Comparison of ENCODE assay signal across 15 mouse cellular contexts in the genomic region with DNA sequence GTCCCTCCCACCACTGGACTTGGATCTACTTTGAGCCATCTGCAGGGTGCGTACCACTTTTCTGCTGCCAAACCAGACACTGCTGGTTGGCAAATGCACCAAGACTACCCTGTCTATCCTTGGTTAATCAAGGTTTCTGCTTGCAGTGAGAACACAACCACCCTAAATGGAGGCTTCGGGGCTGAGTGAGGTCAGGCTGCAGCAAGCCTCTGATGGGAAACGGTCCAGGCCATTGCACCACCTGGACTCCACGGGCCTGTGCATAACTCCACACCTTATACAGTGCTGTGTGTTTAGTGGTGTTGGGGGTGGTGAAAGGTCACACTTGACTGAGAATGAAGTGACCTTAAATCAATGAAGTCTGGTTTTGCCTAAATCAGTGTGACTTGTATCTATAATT. TPM values are rescaled to one million over a fixed set of nuclear protein-coding genes. Genes with fewer than 3 reads are reported as not detected.
DNase-seq lines count a peak whose midpoint lies in the region; ATAC-seq and TF ChIP-seq lines count a peak whose summit lies in the region.
"Had no signal": no experiment of that assay in that cellular context is flagged by ENCODE, and none has a peak within 500 bp of the region (broad histone marks: within the 10 kb centered on the region; RNA-seq: fewer than 3 reads in every experiment).

No protein-coding gene starts in this region.

- H3K79me2 ChIP-seq in liver, adult 2 months (ENCODE audit: control insufficient read depth, insufficient read depth, low read length): peaks cover 32% of the 10 kb centered on the region; the same call in 1 of the 2 replicates
- H3K79me2 ChIP-seq in myocyte (ENCODE audit: control insufficient read depth, insufficient read depth): peaks cover 31% of the 10 kb centered on the region

- 86% methylated on average over 4 of the region's 4 CpGs for WGBS in heart, embryonic 10.5 days
- WGBS in liver, adult 2 months: 23% methylated on average over 4 of the region's 4 CpGs
- 84% methylated on average over 4 of the region's 4 CpGs for WGBS in liver, embryonic 11.5 days

- H3K4me3 ChIP-seq in heart, embryonic 10.5 days: peak overlapping the region; percentile 35; the same call in 1 of the 2 replicates
- H3K4me3 ChIP-seq in liver, adult 2 months (ENCODE audit: insufficient read depth, low read depth, low read length): no peak overlapping the region
- H3K4me3 ChIP-seq in liver, embryonic 11.5 days (ENCODE audit: low read depth, low read length): no peak overlapping the region
- no peak overlapping the region for H3K4me3 ChIP-seq in myocyte
- H3K4me3 ChIP-seq: forebrain, embryonic 10.5 days; hindbrain, embryonic 13.5 days; intestine, embryonic 15.5 days; liver, embryonic 13.5 days; midbrain, embryonic 12.5 days had no signal

- 0 out of 2 replicates have a peak overlapping the region, but pooled peaks have one; percentile 36 for H3K27ac ChIP-seq in heart, embryonic 10.5 days
- H3K27ac ChIP-seq in liver, adult 2 months (replicated peaks; ENCODE audit: insufficient read depth, low read depth, low read length): no peak overlapping the region
- no peak overlapping the region for H3K27ac ChIP-seq in liver, embryonic 11.5 days (ENCODE audit: low read depth, low read length)
- H3K27ac ChIP-seq: intestine, embryonic 15.5 days; liver, embryonic 13.5 days had no signal

- no peak overlapping the region for H3K9ac ChIP-seq in liver, adult 2 months (ENCODE audit: low read depth, low read length)
- no peak overlapping the region for H3K9ac ChIP-seq in liver, embryonic 11.5 days (ENCODE audit: low read depth, low read length)
- H3K9ac ChIP-seq: hindbrain, embryonic 13.5 days; intestine, embryonic 15.5 days; liver, embryonic 13.5 days; midbrain, embryonic 12.5 days had no signal

- H3ac ChIP-seq in myocyte (ENCODE audit: control insufficient read depth, insufficient read length): no peak overlapping the region

- peak; percentile 51 for DNase-seq in adrenal gland, postnatal 14 days
- no peak for DNase-seq in adrenal gland, postnatal 25 days
- DNase-seq in heart, embryonic 10.5 days (ENCODE audit: low spot score): no peak
- DNase-seq in heart, adult 9 months (ENCODE audit: low spot score in 2 of 2): no peak
- DNase-seq in liver, adult 2 months (ENCODE audit: extremely low read depth, low read depth, low spot score): peak; percentile 65
- no peak for DNase-seq in liver, embryonic 11.5 days (ENCODE audit: low spot score)
- DNase-seq in Muller cell, postnatal 12 days (ENCODE audit: inconsistent ontology term): no peak
- DNase-seq: cerebellum, adult 9-10 months; liver, embryonic 13.5 days had no signal

- H3K4me1 ChIP-seq in heart, embryonic 10.5 days: peaks cover 83% of the 10 kb centered on the region
- H3K4me1 ChIP-seq in liver, adult 2 months (ENCODE audit: control insufficient read depth, insufficient read depth, low read length): peaks cover 49% of the 10 kb centered on the region
- H3K4me1 ChIP-seq in liver, embryonic 11.5 days (replicated peaks; ENCODE audit: control insufficient read depth, insufficient read depth, low read length): peaks cover 45% of the 10 kb centered on the region

- H3K36me3 ChIP-seq in heart, embryonic 10.5 days: peaks cover 2% of the 10 kb centered on the region; the same call in 1 of the 2 replicates
- no peaks in the 10 kb centered on the region for H3K36me3 ChIP-seq in liver, adult 2 months (ENCODE audit: control insufficient read depth, insufficient read depth, low read length)
- no peaks in the 10 kb centered on the region; the same call in 1 of the 2 replicates for H3K36me3 ChIP-seq in liver, embryonic 11.5 days (ENCODE audit: control insufficient read depth, insufficient read depth, low read length)
- H3K36me3 ChIP-seq in myocyte (ENCODE audit: control insufficient read depth, insufficient read depth): no peaks in the 10 kb centered on the region
- H3K36me3 ChIP-seq: hindbrain, embryonic 13.5 days; intestine, embryonic 15.5 days; liver, embryonic 13.5 days; midbrain, embryonic 12.5 days had no signal

- TF ChIP-seq POLR2A in liver, adult 2 months (IDR thresholded peaks at IDR 0.05; ENCODE audit: extremely low read depth, insufficient read depth, low read length): no peak
- TF ChIP-seq POLR2A in myocyte (IDR thresholded peaks at IDR 0.05; ENCODE audit: insufficient read length, low read depth): no peak

- ATAC-seq in liver, embryonic 11.5 days (replicated peaks; ENCODE audit: low FRiP score): no peak
- ATAC-seq: Patski had no signal

- H3K9me3 ChIP-seq in heart, embryonic 10.5 days: no peaks in the 10 kb centered on the region
- H3K9me3 ChIP-seq in liver, embryonic 11.5 days (ENCODE audit: control insufficient read depth, low read length): no peaks in the 10 kb centered on the region
- H3K9me3 ChIP-seq: forebrain, embryonic 10.5 days; hindbrain, embryonic 13.5 days; intestine, embryonic 15.5 days; liver, embryonic 13.5 days; midbrain, embryonic 12.5 days had no signal

- no peaks in the 10 kb centered on the region for H3K27me3 ChIP-seq in heart, embryonic 10.5 days (ENCODE audit: insufficient read depth, poor library complexity, severe bottlenecking)
- no peaks in the 10 kb centered on the region for H3K27me3 ChIP-seq in liver, adult 2 months (ENCODE audit: control insufficient read depth, insufficient read depth, low read length)
- no peaks in the 10 kb centered on the region for H3K27me3 ChIP-seq in liver, embryonic 11.5 days (replicated peaks; ENCODE audit: control insufficient read depth, insufficient read depth, low read length)
- H3K27me3 ChIP-seq in myocyte (ENCODE audit: control insufficient read depth, insufficient read depth, insufficient read length): no peaks in the 10 kb centered on the region
- H3K27me3 ChIP-seq: hindbrain, embryonic 13.5 days; intestine, embryonic 15.5 days; liver, embryonic 13.5 days; midbrain, embryonic 12.5 days; Patski had no signal

- no peak overlapping the region for H3K4me2 ChIP-seq in liver, embryonic 11.5 days
- peak overlapping the region; percentile 21 for H3K4me2 ChIP-seq in myocyte (ENCODE audit: low read depth)
- H3K4me2 ChIP-seq: hindbrain, embryonic 13.5 days; intestine, embryonic 15.5 days; midbrain, embryonic 12.5 days had no signal

- no peak for TF ChIP-seq CTCF in liver, adult 2 months (IDR thresholded peaks at IDR 0.05; ENCODE audit: low read depth, low read length)

TF ChIP-seq in myocyte, 11 proteins besides CTCF, POLR2A, EP300 and RAD21:
- TF ChIP-seq REST (IDR thresholded peaks at IDR 0.05; ENCODE audit: insufficient read depth, insufficient read length): no peak
- TF ChIP-seq SRF (IDR thresholded peaks at IDR 0.05; ENCODE audit: control insufficient read depth, insufficient read length, low read depth): no peak
- no peak for TF ChIP-seq E2F4 (IDR thresholded peaks at IDR 0.05; ENCODE audit: insufficient read depth)
- TF ChIP-seq MYOD1 (IDR thresholded peaks at IDR 0.05; ENCODE audit: control insufficient read depth in 1 of 3, insufficient read length in 2 of 3, low read depth in 2 of 3): no peak
- no peak for TF ChIP-seq POLR2AphosphoS2 (IDR thresholded peaks at IDR 0.05; ENCODE audit: insufficient read length, low read depth)
- no peak for TF ChIP-seq TCF3 (IDR thresholded peaks at IDR 0.05; ENCODE audit: insufficient read length, low read depth)
- TF ChIP-seq MAX (IDR thresholded peaks at IDR 0.05; ENCODE audit: low read depth): no peak
- TF ChIP-seq TCF12 (IDR thresholded peaks at IDR 0.05; ENCODE audit: insufficient read depth, poor library complexity, severe bottlenecking): no peak
- no peak for TF ChIP-seq CEBPB (IDR thresholded peaks at IDR 0.05; ENCODE audit: insufficient read depth, poor library complexity, severe bottlenecking)
- TF ChIP-seq MYOG (IDR thresholded peaks at IDR 0.05; ENCODE audit: control insufficient read depth in 1 of 3, insufficient read depth in 1 of 3, insufficient read length in 2 of 3, low read depth in 2 of 3): no peak
- no peak for TF ChIP-seq USF1 (IDR thresholded peaks at IDR 0.05; ENCODE audit: low read depth)

RNA-seq across cellular contexts. Expression of a gene that starts 47.6 kb away (rescaled TPM):
- total RNA-seq in adrenal gland, postnatal 14 days (2021): 57.3 and 61.2 TPM in 2 replicates
- 47.5 and 49.5 TPM in 2 replicates for total RNA-seq in adrenal gland, postnatal 25 days (2021)
- 11.2 and 13.4 TPM in 2 replicates for polyA plus RNA-seq in heart, embryonic 10.5 days (2016; fragmentation: Nextera tagmentation; extraction: Ambion mirVana)
- total RNA-seq in liver, adult 2 months (2014; rRNA removed): 11.8 and 16.8 TPM in 2 replicates
- 24.9 and 25.3 TPM in 2 replicates for polyA plus RNA-seq in liver, adult 2 months (2012; rRNA removed)
- 15.2 and 16.5 TPM in 2 replicates for polyA plus RNA-seq in liver, embryonic 11.5 days (2014; fragmentation: Nextera tagmentation; extraction: Ambion mirVana)
- polyA plus RNA-seq in myocyte (2012; fragmentation: generic; extraction: Trizol): 74.5 TPM

Comparison
In these comparisons a context has a peak if more than half of its experiments do, and no peak if none do; other contexts are left out.
1. DNase-seq: peak in adrenal gland, postnatal 14 days (single experiment) and liver, adult 2 months (single experiment); none in adrenal gland, postnatal 25 days (single experiment), heart, embryonic 10.5 days (single experiment), heart, adult 9 months (0 of 2), liver, embryonic 11.5 days (single experiment) and Muller cell, postnatal 12 days (single experiment).